Mouse (Mus musculus) MEL-GATA-1-ER (cell line): ENCODE results near the gene Cacng4.

Experiments
- DNase-seq: peaks from one replicate; pipeline ENCODE4 v3.0.0-alpha.2; 2012; ENCODE audit warnings: low read depth; ENCODE audit errors: extremely low read depth

Gene Cacng4

DNA sequence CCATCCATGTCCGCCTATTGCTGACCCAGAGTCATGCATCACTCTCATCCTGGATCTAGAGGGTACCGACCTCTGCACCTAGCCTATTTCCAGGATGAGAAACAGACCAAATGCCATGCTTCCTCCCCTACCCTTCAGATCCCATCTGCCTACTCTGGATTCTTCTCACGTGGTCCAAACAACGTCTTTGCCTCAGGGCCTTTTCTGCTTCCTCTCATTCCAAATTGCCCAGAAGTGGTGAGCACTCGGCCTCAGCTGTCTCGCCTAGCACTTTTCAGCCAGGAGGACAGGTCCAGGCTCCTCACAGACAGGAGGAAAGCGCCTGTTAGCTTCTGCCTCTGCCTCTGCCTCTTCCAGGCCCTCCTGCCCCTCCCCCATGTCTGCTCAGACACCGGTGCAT lies 21.0 kb downstream of the Cacng4 start:
- DNase-seq: no peak

DNA sequence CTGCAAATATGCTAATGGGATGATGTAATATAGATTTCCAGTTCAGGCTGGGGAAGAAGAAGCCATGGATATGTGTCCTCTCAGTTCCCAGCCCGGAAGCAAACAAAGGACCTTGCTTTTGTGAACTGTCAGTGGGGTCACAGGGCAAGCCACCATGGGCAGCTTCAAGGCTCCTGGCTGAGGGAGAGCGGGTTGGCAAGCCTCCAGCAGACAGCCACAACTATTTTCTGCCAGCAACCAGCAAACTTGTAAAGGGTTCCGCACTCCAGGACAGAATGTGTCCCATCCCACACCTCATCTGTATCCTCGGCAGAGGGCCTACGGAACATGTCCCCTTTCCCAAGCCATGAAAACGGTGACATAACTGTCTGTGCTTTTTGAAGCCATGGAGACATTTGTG lies 22.4 kb downstream of the Cacng4 start:
- DNase-seq: no peak

DNA sequence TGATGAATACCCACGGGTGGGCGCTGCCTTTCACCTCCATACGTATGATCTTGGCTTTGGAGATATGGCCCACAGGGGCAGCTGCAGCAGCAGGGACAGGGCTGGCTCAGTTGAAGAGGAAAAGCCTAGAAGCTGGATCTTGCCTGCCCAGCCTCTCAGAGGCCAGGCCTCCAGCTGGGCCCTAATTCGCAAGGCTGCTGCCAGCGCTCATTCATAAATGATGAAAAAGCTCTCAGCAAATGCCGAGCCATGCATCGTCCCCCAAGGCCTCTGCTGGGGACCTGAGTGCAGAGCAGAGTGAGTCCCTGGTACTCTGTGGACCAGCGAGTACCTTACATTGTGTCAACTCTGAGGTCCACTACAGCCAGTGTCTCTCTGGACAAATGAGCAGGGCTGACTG lies 26.0 kb downstream of the Cacng4 start:
- no peak for DNase-seq

DNA sequence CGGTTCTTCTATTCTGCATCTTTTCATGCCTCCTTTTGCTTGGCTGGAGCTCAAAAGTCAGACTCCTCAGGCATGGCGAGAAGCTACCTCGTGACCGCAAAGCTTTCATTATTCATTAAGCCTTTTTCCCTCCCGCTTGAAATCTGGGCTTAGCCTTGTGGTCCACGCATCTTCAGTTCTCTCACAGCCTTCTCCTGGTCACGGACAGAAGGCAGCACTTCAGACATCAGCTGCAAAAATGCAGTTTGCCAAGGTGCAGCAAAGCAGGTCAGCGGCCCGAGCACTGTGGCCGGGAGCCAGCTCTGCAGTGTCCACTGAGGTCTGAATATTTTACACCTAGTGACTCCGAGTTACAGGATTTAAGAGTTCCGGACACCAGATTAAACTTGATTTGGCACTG lies 27.4 kb downstream of the Cacng4 start:
- no peak for DNase-seq

DNA sequence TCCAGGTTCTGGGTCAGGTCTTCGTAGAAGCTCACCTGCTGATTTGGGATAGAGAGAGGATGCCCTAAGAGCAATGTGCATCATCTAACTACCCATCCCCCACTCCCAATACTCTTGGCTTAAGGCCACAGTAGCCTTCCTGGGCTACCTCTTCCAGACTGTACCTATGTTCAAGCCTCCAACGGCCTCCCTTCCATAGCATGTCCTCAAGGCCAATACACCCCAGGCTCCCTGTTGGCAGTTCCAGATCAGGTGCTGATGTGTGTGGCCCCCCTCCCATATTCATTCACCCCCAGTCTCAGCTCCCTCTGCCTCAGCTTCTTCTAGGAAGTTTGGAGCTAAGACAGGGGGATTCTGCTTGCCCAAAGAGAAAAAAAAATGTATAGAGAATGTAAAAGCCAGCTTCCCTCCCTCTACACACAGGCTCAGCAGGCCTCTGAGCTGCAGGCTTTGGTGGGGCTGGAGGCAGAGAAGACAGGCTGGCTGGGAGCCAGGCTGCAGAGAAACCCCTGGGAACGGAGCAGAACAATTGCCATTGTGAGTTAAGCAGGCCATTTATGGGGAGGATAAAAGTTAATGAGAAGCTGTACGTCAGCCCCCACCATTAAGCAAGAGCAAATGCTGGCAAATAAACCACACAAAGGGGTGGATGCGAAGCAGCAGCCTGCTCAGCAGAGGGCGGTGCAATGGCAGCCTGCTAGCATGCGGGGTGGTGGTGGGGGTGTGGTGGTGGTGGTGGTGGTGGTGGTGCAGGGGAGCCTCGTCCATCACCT lies 31.5 kb downstream of the Cacng4 start:
- no peak for DNase-seq

DNA sequence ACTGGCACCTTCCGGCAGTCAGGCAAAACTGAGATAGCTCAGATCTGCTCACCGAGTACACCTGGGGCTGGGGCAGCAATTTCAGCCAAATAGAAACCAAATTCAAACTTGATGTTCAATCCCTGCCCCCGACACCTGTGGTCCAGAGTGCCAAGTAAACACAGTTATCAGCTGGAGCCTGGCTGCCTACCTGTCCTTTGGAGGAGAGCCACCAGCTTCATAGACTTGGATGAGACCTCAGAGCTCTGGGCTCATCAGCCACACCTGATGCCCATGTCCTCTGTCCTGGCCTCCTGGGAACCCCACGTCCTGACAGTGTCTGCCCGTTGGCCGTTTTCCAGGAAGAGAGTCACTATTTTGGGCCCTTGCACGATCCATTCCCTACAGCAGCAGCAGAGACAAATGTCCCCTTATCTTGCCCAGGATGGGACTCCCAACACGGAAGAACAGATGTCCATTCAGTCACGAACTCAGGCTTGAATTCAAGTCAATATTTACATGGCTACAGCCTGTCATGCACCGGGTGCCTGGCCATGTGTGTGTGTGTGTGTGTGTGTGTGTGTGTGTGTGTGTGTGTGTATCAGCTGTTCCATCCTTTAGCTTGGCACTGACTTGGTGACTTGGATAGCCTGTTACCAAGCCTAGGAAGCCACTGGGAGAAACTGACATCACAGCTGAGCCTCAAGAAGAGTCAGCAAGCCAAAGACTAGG lies 32.4 kb downstream of the Cacng4 start:
- no peak for DNase-seq

DNA sequence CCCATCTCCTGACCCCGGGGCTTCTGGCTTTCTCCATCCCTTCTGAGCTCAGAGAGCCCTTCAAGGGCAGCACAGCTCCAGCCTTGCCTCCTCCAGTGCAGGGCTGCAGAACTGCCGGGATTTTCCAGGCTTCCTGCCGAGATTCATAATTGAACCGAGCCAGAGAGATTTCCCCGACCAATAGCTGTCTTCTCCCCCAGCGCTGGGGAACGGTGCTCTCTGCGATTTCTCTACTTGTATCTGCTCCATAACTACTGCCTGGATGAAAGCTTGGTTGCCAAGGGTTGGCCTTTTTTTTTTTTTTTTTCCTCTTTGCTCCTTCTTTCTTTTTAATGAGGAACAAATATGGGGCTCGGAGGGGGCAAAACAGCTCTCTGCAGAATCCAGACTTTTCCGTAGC lies 34.4 kb downstream of the Cacng4 start:
- no peak for DNase-seq

DNA sequence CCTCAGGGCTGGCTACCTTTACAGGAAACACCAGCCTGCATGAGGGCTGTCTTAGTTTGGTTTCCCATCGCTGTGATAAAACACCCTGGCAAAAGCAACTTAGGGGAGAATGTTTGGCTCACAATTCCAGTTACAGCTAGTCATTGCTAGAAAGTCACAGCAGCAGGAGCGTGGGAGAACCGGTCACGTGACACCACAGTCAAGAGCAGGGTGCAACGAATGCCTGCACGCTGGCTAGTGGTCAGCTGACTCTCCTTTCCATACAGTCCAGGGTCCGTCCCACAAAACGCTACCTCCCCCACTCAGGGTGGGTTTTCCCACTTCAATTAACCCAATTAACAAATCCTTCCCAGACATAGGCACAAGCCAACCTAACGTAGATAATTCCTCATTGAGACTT lies 34.8 kb downstream of the Cacng4 start:
- DNase-seq: no peak

DNA sequence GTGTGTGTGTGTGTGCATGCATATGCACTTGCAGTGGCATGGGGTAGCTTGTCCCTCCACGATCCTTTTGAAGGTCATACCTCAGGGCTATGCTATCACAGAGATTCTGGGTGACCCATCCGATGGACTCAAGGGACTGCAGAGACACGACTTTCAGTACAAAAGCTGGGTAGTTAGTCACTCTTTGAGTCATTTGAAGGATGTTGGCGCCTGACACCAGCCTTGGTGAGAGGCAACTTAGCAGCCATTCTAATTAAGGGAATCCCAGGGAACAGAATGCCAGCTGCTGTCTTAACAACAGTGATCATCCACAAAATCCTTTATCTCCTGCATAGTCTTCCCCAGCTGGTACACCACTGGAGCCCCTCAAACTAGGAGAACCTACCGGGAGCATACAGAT lies 45.2 kb downstream of the Cacng4 start:
- no peak for DNase-seq

DNA sequence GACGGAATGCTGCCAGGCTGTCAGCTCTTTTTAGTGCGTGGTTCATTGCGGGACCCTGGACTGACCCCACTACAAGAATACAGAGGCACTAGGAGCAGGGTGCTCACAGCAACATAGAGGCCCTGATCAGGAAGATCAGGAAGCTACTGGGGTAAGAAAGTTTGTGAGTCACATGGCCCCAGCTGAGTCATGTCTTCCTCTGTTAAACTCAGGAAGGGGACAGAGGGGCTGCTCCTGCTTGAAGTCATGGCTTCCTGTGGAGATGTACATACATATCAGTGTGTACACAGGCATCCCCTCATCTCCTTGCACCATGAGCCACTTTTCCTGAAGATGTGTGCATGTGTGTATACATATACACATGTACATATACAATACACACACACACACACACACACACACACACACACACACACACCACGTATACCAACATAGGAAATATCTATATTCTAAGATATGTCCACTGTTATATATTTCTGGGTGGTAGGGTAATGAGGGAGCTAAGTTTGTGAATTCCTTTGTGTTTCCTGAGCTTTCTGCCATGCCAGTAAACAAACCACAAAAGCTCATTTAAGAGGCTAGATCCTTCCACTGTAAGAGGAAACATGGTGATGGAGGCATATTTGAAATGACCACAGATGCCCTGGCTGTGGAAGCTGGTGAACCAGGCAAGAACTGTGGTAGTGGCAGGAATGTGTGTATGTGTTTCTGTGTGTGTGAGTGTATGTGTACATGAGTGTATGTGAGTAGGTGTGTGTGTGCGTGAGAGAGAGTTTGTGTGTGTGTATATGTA lies 45.9 kb downstream of the Cacng4 start:
- DNase-seq: no peak

DNA sequence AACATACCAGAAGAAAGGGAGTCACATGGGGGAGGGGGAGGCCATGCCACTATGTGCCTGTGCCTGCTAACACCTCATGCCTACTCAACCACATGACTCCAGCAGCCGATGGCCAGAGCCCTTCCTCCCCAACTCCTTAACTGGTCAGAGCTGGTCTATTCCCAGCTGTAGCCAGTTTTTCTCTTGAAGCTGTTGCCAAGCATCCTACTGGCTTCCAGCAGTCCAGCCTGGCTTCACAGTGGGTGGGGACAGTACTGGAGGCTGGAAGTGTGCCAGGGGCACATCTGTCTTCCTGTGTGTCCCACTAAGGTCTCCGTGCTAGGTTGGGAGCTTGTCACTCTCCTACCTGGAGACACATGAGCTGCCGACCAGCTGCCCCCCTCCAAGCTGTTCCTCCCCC lies 51.3 kb downstream of the Cacng4 start:
- no peak for DNase-seq

DNA sequence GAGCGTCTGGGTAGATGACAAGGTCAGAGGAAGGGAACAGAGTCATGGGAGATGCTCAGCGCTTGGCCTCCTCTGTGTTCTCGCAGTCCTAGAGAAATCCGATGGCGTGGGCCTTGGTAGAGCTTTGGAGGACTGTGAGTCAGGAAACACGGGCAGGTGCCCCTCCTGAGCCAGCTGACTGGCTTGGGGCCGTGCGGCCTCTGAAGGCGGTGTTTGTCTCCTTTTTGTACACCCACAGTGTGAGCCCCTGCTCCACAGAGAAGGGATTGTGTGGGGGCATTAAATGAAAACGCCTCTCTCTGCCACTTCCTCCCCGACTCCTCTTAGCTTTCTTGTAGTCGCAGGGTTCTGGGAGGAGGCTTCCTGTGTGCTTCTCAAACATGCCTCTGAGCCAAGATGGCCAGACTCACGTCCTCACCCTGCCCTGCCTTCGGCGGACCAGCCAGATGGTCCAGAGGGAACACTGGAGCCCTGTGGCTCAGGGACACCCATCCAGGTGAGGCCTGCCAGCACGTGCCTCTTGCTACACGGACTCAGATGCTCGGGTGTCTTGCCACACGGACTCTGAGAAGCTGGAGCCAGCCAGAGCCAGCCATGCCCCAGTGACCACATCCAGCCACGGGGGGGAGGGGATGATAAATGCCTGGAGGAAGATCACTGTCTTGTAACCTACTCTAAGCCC lies 55.8 kb downstream of the Cacng4 start:
- DNase-seq: no peak

DNA sequence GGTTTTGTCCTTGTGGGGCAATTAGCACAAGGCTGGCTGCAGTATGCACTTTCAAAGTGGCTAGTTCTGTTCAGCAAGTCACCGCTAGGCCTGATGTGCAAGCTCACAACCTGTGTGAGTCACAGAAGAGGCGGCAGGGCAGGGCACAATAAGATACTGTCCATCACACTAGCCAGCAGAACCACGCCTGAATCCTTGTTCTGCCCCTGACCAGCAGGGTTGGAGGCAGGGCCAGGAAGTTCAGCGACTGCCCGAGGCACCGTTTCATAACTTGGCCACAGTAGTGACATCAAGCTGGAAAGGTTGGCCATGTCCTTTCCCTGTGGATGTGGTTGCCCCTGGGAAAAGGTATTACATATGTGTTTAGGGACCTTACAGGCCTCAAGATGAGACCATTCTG lies 56.5 kb downstream of the Cacng4 start:
- no peak for DNase-seq

DNA sequence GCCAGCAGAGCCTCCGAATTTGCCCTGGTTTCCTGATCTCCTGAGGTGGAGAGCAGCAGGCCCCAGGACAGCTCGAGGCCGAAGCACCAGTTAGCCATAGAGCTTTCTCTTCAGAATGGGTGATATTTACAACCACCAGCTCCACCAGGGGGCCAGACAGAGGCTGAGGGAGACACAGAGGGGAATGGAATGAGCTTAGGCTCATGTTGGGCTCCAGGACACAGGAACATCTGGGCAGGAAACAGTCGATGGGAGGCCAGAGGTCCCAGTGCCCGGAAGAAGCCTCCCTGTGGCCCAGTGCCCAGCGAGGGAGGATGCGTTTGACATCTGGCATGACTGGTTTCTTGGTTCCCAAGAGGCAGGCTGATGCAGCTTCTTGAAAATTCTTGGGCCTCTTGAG lies 60.2 kb downstream of the Cacng4 start:
- no peak for DNase-seq

DNA sequence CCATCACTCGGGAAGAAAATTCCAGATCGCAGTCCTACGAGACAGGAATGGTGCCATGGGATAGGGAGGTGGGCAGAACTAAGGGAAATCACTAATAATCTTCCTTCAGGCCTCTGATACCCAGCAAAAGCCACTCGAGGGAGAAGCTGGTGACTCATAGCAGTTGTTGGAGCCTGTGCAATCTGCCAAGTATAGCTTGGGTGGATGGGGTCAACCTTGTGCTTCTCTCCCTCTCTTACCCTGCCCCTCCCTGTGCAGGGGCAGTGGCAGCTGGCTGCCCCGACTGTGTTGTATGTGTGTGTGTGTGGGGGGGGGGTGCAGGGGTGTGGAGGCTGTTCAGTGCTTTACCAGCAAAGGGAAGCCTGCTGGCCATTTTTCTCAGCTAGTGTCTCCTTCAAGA lies 62.9 kb downstream of the Cacng4 start:
- no peak for DNase-seq

DNA sequence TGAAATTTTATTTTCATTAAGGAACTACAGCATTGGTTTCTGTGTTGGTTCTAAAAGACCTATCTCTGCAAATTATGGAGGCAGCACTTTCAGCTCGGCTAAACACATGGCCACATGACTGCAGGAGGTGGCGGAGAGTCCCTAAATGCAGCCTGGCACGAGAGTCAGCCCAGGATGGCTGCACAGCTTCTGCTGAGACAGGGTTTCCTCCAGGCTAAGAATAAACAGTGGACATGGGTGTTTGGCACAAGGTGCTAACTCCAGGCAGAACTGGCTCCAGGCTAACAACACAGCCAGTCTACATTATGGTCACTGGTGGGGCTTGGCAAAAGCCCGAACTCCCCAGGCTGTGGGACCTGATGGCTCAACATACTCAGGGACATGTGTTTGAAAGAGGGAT lies 63.4 kb downstream of the Cacng4 start:
- no peak for DNase-seq

DNA sequence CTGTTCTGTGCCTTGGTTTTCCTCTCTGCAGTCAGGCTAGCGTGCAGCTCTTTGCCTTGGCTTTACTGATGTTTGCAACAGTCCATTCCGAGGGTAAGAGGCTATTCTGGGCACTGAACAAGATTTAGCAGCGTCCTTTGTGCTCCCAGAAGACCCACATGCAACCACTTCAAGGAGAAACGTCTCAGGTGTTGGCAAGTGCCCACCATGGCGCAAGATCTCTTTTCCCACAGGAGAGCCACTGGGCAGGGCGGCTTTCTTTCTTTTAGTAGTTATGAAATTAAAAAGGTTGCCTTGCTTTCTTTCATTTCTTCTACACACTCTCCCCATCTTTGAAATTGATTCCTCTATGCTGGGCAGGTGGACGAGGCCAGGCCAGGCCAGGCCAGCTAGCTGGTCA lies 65.2 kb downstream of the Cacng4 start:
- no peak for DNase-seq

DNA sequence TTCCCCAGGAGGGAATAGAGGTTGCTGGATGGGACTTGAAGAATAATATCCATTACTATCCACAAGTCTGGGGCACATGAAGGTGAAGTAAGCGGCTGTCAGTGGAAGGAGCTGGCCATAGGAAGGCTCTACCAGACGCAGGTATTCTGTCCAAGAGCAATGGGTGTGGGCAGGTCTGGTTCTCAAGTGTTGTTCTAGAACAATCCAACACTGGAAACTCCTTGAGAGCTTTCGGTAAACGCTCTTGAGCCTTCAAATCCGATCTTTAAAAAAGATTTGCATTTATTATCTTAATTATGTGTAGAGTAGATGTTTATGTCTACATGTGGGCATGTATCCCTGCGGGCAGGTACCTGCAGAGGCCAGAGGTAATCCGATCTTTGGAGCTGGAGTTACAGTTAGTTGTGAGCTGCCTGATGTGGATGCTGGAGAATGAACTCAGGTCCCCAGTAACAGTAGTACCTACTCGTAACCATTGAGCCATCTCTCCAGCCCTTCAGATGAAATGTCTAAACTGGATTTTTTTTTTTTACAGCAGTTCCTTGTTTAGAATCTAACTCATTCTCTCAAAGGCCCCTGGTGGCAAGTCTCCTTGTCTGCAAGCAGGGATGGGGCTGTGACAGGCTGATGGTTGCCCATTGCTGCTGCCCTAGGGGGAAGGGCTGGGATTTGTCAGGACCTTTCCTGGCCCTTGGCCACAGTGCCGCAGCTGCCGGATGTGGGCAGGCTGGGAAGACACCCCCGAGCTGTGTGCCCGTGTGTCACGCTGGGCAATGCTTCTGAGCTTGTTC lies 66.1 kb downstream of the Cacng4 start:
- DNase-seq: no peak

DNA sequence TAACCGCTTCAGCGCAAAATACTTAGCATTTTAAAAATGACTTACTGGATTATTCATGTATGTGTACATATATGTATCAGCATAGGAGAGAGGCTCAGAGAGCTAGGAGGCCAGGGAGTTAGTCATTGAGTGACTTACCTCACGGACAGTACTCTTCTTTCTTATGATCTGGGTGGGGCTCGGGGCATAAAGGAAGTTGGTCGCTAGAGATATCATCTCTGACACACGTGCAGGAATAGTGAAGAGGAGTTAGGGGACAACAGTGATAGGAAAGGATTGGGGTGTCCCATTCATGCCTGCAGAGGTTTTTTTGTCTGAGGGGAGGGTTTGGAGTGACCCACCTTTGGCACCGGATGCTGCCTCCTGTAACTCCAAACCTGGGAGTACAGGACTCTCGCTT lies 69.8 kb downstream of the Cacng4 start:
- DNase-seq: no peak

DNA sequence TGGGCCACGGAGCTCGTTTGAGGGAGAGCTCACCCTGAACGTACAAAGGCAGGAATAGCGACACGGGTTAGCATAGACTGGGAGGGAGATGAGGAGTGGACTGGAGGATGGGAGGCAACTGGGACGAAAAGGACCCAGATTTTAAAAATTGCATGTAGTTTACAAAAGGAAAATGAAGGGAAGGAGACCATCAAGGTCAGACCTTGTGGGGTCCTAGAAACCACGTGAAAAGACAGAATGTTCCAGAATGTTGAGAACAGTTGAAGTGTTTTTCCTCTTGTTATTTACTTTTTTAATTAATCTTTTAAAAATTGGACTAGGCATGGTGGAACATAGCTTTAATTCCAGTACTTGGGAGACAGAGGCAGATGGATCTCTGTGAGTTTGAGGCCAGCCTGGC lies 73.3 kb downstream of the Cacng4 start:
- no peak for DNase-seq
